Mouse (Mus musculus): ENCODE results near the gene Slc39a5.

- TF ChIP-seq CTCF (IDR thresholded peaks at IDR 0.05; ENCODE audit: low read depth, low read length) (no peak), POLR2AphosphoS5 (IDR thresholded peaks at IDR 0.05; ENCODE audit: insufficient replicate concordance, low read depth, low read length) (no peak), GATA1 (IDR thresholded peaks at IDR 0.05; ENCODE audit: borderline replicate concordance, low read length) (no peak), GATA2 (IDR thresholded peaks at IDR 0.05; ENCODE audit: borderline replicate concordance, low read depth, low read length) (no peak), TAL1 (conservative IDR thresholded peaks at IDR 0.05; ENCODE audit: low read depth, low read length) (no peak)
Observed at GRCm38 (mm10) chr10:128374393-128374792, 26.6 kb downstream of the Slc39a5 start.
